Mouse (Mus musculus): ENCODE measurements around the gene Atp13a2.

DNA sequence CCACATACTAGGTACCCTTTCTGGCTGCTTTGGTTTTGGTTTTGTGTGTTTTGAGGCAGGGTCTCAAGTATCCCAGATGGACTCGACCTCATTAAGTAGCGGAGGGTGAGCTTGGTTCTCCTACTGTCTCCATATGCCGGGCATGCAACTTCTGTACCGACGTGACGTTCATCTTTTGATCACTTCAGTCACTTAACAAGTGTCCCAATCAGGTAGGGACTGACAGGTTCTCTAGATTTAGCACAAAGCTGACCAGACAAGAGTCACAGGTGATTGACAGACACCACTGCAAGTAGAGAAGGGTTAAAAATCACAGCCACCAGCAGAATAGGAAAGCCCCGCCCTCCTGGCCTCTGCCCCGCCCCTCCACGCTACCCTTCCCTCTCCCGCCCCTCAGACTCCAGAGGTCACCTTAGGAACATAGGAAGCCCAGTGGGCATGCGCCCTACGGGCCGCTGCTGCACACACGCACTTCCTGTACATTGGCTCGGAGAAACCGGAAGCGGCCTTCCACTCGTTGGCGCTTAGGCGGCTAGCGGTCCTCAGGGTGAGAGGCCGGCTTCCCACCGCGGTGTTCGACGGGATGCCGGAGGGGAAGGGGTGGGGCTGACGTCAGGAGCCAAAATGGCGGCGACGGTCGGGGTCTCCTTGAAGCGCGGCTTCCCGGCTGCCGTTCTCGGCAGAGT, 25.7 kb upstream of the Atp13a2 start, which contains the start of gene Sdhb:
- TF ChIP-seq GATA1 (IDR thresholded peaks at IDR 0.05; ENCODE audit: low read length) (no peak), TAL1 (IDR thresholded peaks at IDR 0.05; ENCODE audit: low read length) (no peak)
